Mouse (Mus musculus) megakaryocyte progenitor cell, adult 5-6 weeks (primary cell): ENCODE measurements at regions not wholly inside any gene's neighbourhood (a gene's known extent, or its start where the extent isn't known, plus 50 kb on each side); places are given as distances from the start of the nearest gene placed in this dataset.

Source experiments
- ATAC-seq: replicated peaks from 2 replicates; pipeline ENCODE4 v1.8.0; 2016; ENCODE audit warnings: mild to moderate bottlenecking, moderate TSS enrichment, inconsistent platforms; ENCODE audit not compliant: poor library complexity

GRCm38 (mm10) chr2:146722351-146723025, 133.2 kb upstream of the Kiz start:
- ATAC-seq = no peak

- no peak for ATAC-seq
These were observed 132.5 kb upstream of the Kiz start for GRCm38 (mm10) chr2:146723172-146723571.

GRCm38 (mm10) chr2:146723671-146724070, 132.0 kb upstream of the Kiz start:
- ATAC-seq = no peak

- no peak for ATAC-seq
These were observed 131.5 kb upstream of the Kiz start for GRCm38 (mm10) chr2:146724142-146724679.

GRCm38 (mm10) chr2:146724924-146725555, 130.6 kb upstream of the Kiz start:
- ATAC-seq = no peak

- ATAC-seq = peak; percentile 71
These were observed 127.0 kb upstream of the Kiz start for GRCm38 (mm10) chr2:146728693-146729092.

- no peak for ATAC-seq
These were observed 124.6 kb upstream of the Kiz start for GRCm38 (mm10) chr2:146731081-146731480.

GRCm38 (mm10) chr2:146732891-146733290, 122.8 kb upstream of the Kiz start:
- peak; percentile 69 for ATAC-seq

GRCm38 (mm10) chr2:146744396-146744795, 111.3 kb upstream of the Kiz start:
- no peak for ATAC-seq

GRCm38 (mm10) chr2:146745012-146745682, 110.5 kb upstream of the Kiz start:
- ATAC-seq = no peak

GRCm38 (mm10) chr2:146745683-146746047, 110.0 kb upstream of the Kiz start:
- no peak for ATAC-seq

- no peak for ATAC-seq
These were observed 101.7 kb upstream of the Kiz start for GRCm38 (mm10) chr2:146753988-146754387.

GRCm38 (mm10) chr2:146763522-146764144, 92.0 kb upstream of the Kiz start:
- ATAC-seq = no peak

- ATAC-seq = no peak
These were observed 91.1 kb upstream of the Kiz start for GRCm38 (mm10) chr2:146764313-146765255.

GRCm38 (mm10) chr2:146774876-146775275, 80.8 kb upstream of the Kiz start:
- ATAC-seq = no peak

GRCm38 (mm10) chr2:146787132-146787810, 68.4 kb upstream of the Kiz start:
- ATAC-seq = no peak

GRCm38 (mm10) chr2:146787811-146788455, 67.7 kb upstream of the Kiz start:
- no peak for ATAC-seq

GRCm38 (mm10) chr2:146792844-146793420, 62.7 kb upstream of the Kiz start:
- ATAC-seq = no peak

- ATAC-seq = no peak
These were observed 52.7 kb upstream of the Kiz start for GRCm38 (mm10) chr2:146802973-146803372.
